Mouse (Mus musculus): ENCODE data around the gene Sik1. TPM values are rescaled to one million over a fixed set of nuclear protein-coding genes. Genes with fewer than 3 reads are reported as not detected.

The Sik1 gene
- 16.5 and 18.9 TPM in 2 replicates for polyA plus RNA-seq (2016; fragmentation: Nextera tagmentation; extraction: Ambion mirVana)

DNA sequence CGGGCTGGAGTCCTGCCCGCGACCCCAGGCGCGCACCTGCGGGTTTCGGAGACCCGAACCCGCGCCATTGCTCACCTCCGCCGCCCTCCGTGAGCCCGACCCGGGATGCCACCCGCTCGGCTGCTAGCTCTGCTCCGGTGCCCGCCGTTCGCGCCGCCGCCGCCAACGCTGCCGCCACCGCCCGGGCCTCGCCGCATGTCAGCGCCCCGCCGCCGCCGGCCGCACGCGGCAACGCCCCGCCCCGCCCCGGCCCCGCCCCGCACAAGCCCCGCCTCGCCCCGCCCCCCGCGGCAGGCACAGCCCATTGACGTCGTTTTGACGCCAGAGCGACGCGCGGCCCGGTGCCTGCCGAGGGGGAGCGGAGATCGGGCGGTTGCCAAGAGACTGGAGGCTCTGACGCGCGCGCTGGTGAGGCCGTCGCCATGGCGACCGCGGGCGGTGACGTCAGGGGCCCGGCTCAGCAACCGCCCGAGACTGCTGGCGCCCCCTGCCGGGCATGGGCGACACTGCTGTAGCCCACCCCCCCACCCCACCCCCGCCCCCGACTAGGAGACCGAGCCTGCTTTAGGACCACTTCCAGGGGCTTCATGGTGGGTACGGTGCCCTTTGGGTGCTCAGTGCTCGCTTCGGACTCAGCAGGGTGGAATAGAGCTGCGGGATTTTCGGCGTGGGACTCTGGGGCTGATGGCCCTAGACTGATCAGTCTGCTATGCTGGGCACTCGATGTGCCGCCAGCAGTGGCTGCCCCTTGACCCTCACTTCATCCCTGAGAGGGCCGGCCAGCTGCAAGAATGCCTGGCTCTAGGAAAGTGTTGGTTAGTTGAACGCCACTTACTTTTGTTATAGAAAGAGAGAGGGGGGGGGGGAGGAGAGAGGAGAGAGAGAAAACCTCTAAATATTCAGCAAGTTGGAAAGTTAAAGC lies at the start of gene Sik1:
Gene Sik1 (minus strand): TSS at position 208 of the 922 bp plus-strand sequence.
- ATAC-seq (ENCODE audit: low FRiP score) = peak; percentile 93
- H3K9me3 ChIP-seq (replicated peaks) = no peaks in the 10 kb centered on the region
- peak within 1 kb of the TSS; percentile 86 for H3K27ac ChIP-seq
- H3K9ac ChIP-seq = peak within 1 kb of the TSS; percentile 91
- peak within 1 kb of the TSS; percentile 73 for H3K4me2 ChIP-seq (replicated peaks)
- H3K4me3 ChIP-seq = peak within 1 kb of the TSS; percentile 88
- WGBS = under 1% methylated on average over 68 of the region's 92 CpGs
- H3K36me3 ChIP-seq = peaks cover 3% of the 10 kb centered on the region
- no peaks in the 10 kb centered on the region for H3K27me3 ChIP-seq
- peaks cover 38% of the 10 kb centered on the region for H3K4me1 ChIP-seq

DNA sequence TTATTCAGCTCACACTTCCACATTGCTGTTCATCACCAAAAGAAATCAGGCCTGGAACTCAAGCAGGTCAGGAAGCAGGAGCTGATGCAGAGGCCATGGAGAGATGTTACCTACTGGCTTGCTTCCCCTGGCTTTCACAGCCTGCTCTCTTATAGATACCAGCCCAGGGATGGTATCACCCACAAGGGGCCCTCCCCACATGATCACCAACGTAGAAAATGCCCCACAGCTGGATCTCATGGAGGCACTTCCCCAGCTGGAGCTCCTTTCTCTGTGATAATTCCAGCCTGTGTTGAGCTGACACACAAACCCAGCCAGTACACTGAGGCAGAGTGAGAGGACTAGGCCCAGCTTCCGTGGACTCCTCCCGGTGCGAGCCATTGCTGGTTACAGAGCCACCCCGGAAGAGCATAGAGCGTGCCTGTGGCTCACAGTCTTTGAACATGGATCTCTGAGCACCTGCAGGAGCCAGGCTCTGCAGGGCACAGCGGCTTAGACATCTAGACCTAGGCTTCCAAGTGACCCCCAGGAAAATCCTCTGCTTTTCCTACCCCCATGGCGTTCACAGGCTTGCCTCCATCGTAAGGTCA lies 49.7 kb upstream of the Sik1 start:
- no peak for ATAC-seq (ENCODE audit: low FRiP score)
- Histone ChIP-seq H3K27me3 (no peaks in the 10 kb centered on the region), H3K9me3 (replicated peaks) (no peaks in the 10 kb centered on the region), H3K4me2 (replicated peaks) (no peak overlapping the region), H3K9ac (no peak overlapping the region), H3K4me3 (no peak overlapping the region), H3K27ac (no peak overlapping the region), H3K36me3 (no peaks in the 10 kb centered on the region), H3K4me1 (no peaks in the 10 kb centered on the region)
- 88% methylated on average over 9 of the region's 9 CpGs for WGBS

DNA sequence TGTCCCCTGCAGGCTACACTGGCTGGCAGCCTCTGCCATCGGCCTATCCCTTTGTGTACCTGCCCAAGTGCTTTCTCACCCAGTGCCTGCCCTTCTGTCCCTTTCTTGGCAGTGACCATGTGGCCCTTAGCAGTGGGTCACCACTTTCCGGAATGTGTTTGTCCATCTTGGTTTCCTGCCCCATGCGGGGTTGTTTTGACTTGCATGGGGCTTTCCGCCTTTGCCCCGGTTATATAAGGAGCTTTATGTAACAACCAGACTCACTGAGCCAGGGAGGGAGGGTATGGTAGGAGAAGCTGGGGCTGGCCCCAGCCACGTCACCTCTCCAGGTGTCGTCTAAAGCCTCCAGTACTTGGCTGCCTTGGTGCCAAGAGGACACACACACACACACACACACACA lies 48.4 kb upstream of the Sik1 start:
- Histone ChIP-seq H3K27me3 (no peaks in the 10 kb centered on the region), H3K9ac (no peak overlapping the region), H3K27ac (no peak overlapping the region), H3K4me2 (replicated peaks) (no peak overlapping the region), H3K9me3 (replicated peaks) (no peaks in the 10 kb centered on the region), H3K4me1 (no peaks in the 10 kb centered on the region), H3K36me3 (no peaks in the 10 kb centered on the region), H3K4me3 (no peak overlapping the region)
- no peak for ATAC-seq (ENCODE audit: low FRiP score)
- WGBS = 85% methylated on average over 7 of the region's 7 CpGs

DNA sequence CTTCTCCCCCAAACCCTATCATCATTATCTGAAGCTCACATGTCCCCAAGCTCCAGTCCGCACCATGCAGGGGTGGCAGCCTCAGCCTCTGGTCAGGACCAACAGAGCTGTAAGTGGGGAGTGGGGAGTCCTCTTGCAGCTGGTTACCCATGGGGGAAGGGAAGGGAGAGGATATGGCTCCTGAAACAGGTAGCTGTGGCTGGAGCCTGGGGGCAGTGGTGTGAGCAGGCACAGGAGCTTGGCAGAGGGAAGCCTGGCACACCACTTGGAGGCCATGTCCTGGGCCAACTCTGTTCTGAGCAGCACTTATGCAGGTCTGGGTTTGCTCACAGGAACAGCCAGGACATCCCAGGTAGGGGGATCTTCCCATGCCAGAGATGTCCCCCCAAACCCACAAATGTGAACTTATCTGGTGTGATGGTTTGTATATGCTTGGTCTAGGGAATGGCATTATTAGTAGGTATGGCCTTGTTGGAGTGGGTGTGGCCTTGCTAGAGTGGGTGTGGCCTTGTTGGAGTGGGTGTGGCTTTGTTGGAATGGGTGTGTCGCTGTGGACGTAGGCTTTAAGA lies 47.1 kb upstream of the Sik1 start:
- no peak overlapping the region for H3K4me2 ChIP-seq (replicated peaks)
- no peak overlapping the region for H3K4me3 ChIP-seq
- H3K36me3 ChIP-seq = no peaks in the 10 kb centered on the region
- no peaks in the 10 kb centered on the region for H3K27me3 ChIP-seq
- 79% methylated on average over 3 of the region's 3 CpGs for WGBS
- ATAC-seq (ENCODE audit: low FRiP score) = no peak
- H3K27ac ChIP-seq = no peak overlapping the region
- H3K9ac ChIP-seq = no peak overlapping the region
- H3K9me3 ChIP-seq (replicated peaks) = no peaks in the 10 kb centered on the region
- no peaks in the 10 kb centered on the region for H3K4me1 ChIP-seq

DNA sequence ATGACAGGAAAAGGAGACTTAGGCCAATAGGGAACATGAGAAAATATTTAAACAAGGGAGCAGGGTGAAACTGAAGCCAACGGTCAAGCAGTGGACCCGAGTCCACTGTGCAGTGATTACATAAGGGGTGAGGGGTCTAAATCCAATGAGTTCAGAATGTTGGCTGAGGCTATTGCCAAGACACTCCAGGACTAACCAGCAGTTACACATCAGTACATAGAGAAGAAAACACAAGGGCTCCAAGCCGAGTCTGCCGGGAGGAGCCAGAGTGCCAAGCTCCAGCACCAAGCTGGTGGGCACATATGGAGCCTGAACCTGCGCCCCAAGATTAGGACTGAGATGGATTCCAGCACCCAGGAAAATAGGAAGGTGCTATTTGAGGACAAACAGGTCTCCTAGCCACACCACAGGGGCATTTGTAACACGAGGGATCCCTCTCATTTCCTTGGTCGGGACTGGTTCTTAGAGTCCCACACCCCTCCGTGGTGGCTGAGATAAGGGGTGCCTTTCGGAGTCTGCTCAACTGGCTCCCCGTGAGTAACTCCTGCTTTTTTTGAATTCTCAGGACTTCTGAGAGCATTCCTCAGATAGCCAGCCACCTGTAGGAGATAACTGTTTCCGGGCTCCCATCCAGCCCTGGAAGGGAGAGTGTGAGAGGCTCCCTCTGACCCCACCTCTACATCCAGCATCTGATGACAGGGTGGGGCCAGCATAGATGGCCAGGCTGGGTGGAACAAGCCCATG lies 46.0 kb upstream of the Sik1 start:
- Histone ChIP-seq H3K27me3 (no peaks in the 10 kb centered on the region), H3K4me3 (no peak overlapping the region), H3K9ac (no peak overlapping the region), H3K4me1 (no peaks in the 10 kb centered on the region), H3K9me3 (replicated peaks) (no peaks in the 10 kb centered on the region), H3K27ac (no peak overlapping the region), H3K36me3 (no peaks in the 10 kb centered on the region), H3K4me2 (replicated peaks) (no peak overlapping the region)
- 81% methylated on average over 11 of the region's 11 CpGs for WGBS
- no peak for ATAC-seq (ENCODE audit: low FRiP score)

DNA sequence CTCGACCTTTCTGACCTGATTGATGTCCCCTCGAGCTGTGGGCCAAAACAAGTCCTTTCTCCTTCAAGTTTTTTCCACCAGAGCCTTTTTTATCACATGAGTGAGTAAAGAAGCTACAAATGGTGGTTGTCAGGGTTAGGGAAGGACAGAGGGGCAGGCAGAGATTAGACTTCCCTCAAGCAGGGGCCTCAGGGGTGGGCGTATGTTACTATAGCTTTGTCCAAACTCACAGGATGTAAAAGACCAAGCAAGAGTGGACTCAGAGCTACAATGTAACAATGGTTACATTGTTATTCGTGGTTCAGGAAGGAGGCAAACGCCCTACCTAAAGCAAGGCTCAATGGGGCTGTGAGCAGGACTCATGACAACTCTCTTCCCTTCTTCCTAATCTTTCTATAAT lies 43.3 kb upstream of the Sik1 start:
- H3K36me3 ChIP-seq = no peaks in the 10 kb centered on the region
- no peaks in the 10 kb centered on the region for H3K4me1 ChIP-seq
- no peak overlapping the region for H3K4me2 ChIP-seq (replicated peaks)
- WGBS = 68% methylated on average over 5 of the region's 5 CpGs
- no peak overlapping the region for H3K9ac ChIP-seq
- no peaks in the 10 kb centered on the region for H3K27me3 ChIP-seq
- H3K4me3 ChIP-seq = no peak overlapping the region
- no peak for ATAC-seq (ENCODE audit: low FRiP score)
- H3K27ac ChIP-seq = no peak overlapping the region
- no peaks in the 10 kb centered on the region for H3K9me3 ChIP-seq (replicated peaks)

DNA sequence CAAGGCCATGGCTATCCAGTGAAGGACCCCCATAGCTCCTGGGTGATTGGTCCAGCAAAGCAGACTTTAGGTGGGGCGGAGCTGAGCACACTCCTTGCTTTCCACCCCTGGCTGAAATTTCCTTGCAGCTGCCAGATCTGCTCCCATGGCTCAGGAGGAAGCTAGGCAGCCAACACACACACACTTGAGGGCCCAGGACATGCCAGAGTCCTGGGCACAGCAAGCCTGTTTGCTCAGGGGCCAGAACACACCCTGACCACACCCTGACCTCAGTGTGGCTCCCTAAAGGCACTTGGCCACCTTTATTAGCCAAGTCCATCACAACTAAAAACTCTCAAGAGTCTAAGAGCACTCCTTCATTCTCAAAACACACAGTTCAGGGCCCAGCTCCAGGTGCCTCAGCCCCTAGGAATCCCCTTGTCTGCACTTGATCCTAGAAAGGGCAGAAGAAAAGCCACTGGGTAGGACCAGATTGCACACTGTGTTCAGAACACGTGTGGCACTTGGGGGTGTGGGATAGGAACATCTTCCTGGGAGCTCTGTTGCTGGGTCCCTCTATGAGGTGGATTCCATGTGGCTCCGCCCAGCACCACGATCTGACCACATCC lies 41.7 kb upstream of the Sik1 start:
- Histone ChIP-seq H3K9me3 (replicated peaks) (no peaks in the 10 kb centered on the region), H3K27me3 (no peaks in the 10 kb centered on the region), H3K4me3 (no peak overlapping the region), H3K9ac (no peak overlapping the region), H3K4me2 (replicated peaks) (no peak overlapping the region), H3K4me1 (peaks cover 7% of the 10 kb centered on the region), H3K27ac (no peak overlapping the region), H3K36me3 (no peaks in the 10 kb centered on the region)
- 82% methylated on average over 4 of the region's 4 CpGs for WGBS
- ATAC-seq (ENCODE audit: low FRiP score) = no peak

DNA sequence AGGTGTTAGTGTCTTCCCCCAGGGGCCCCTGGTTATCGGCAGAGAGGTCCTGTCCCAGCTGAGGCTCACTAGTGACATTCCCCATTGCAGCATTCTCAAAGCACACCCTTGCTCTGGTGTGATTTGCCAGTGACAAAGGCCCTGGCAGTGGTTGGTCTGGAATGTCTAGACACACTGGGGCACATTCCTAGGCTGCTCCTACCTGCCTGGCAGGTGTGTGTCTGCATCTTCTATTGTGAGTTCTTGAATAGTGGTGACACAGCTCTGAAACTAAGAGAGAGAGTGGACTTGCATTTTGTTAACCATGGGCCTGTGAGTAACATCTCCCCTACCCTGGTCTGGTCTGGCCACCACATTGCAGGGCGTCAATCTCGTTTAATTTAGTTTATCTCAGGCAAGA lies 41.1 kb upstream of the Sik1 start:
- no peaks in the 10 kb centered on the region for H3K36me3 ChIP-seq
- no peak overlapping the region for H3K9ac ChIP-seq
- H3K9me3 ChIP-seq (replicated peaks) = no peaks in the 10 kb centered on the region
- peaks cover 10% of the 10 kb centered on the region for H3K4me1 ChIP-seq
- no peaks in the 10 kb centered on the region for H3K27me3 ChIP-seq
- H3K4me2 ChIP-seq (replicated peaks) = no peak overlapping the region
- 81% methylated on average over 3 of the region's 3 CpGs for WGBS
- no peak for ATAC-seq (ENCODE audit: low FRiP score)
- H3K27ac ChIP-seq = no peak overlapping the region
- no peak overlapping the region for H3K4me3 ChIP-seq

DNA sequence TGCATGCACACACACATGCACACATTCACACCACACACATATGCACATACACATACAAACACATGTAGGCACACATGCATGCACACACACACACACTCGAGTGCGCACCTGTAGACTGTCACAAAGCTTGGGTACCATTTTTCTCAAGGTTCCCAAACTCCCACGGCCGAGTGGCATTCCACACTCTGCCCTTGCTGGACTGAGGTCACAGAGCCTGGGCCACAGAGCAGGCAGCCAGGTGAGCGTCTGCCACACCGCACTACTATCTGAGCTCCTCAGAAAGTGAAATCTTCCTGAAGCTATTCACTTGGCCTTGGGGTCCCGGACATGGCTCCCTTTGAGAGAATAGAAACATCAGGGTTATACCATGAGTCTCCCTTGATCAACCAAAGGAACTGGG lies 40.7 kb upstream of the Sik1 start:
- Histone ChIP-seq H3K9me3 (replicated peaks) (no peaks in the 10 kb centered on the region), H3K36me3 (no peaks in the 10 kb centered on the region), H3K4me1 (peaks cover 12% of the 10 kb centered on the region), H3K27ac (no peak overlapping the region), H3K9ac (no peak overlapping the region), H3K4me2 (replicated peaks) (no peak overlapping the region), H3K27me3 (no peaks in the 10 kb centered on the region), H3K4me3 (no peak overlapping the region)
- ATAC-seq (ENCODE audit: low FRiP score) = no peak
- 98% methylated on average over 7 of the region's 7 CpGs for WGBS

DNA sequence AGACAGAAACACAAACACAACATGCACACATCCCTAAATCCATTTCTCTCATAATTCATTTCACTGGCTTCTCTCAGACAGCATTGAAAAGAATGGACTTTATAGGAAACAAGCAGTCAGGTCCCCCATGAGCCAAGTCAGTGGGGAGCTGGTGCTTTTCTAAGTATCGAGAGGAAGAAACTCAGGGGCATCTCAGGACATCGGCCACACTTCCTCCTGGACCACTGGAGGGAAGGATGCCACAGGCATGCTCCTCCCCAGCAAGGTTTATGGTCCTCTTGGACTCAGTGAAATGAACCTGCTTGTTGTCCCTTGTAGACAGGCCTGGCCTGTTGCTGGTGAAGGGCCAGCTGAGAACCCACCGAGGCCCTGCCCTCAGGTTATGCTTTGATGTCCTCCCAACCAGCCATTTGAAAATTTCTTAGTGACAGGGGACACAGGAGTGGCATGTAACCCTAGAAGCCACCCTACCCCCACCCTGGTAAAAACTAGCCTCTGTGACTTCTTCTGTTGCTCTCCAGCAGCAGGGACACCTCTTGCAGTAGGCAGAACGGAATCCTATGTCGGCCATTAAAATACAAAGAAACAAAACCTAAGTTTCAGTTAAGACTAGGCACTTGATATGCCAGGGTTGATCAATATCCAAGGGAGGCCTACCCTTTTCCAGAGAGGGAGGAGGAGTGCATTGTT lies 37.9 kb upstream of the Sik1 start:
- H3K27me3 ChIP-seq = no peaks in the 10 kb centered on the region
- H3K4me1 ChIP-seq = peaks cover 20% of the 10 kb centered on the region
- no peak overlapping the region for H3K4me2 ChIP-seq (replicated peaks)
- H3K4me3 ChIP-seq = no peak overlapping the region
- no peak for ATAC-seq (ENCODE audit: low FRiP score)
- no peak overlapping the region for H3K9ac ChIP-seq
- H3K9me3 ChIP-seq (replicated peaks) = no peaks in the 10 kb centered on the region
- H3K36me3 ChIP-seq = no peaks in the 10 kb centered on the region
- 75% methylated on average over 5 of the region's 5 CpGs for WGBS
- H3K27ac ChIP-seq = no peak overlapping the region

DNA sequence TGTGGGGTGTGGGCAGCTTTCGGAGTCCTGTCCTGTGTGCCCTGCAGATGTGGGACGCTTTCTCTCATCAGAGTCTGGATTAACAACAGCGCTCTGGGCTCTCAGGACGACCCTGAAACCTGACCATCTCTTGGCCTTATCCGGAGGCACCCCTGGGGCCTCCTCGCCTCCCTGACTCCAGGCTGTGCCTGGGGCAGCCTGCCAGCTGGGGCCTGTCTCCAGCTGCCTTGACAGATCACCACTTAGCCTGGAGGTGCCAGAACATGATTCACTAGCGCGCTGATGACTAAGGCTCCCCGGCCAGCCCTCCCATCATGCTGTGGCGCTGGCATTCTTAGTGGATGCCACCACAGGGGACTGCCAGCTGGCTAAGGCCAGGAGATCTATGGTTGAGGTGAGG lies 37.1 kb upstream of the Sik1 start:
- 36% methylated on average over 10 of the region's 10 CpGs for WGBS

More for the DNA sequence above, 37.1 kb upstream of the Sik1 start:
- Histone ChIP-seq H3K27ac (peak overlapping the region; percentile 62), H3K9me3 (replicated peaks) (no peaks in the 10 kb centered on the region), H3K4me2 (replicated peaks) (0 out of 2 replicates have a peak overlapping the region, but pooled peaks have one; percentile 2), H3K27me3 (no peaks in the 10 kb centered on the region), H3K4me1 (peaks cover 20% of the 10 kb centered on the region), H3K9ac (no peak overlapping the region), H3K36me3 (no peaks in the 10 kb centered on the region), H3K4me3 (no peak overlapping the region)
- no peak for ATAC-seq (ENCODE audit: low FRiP score)
